Mouse (Mus musculus) gastrocnemius, postnatal 14 days (tissue): ENCODE data around the gene Tex30. TPM values are rescaled to one million over a fixed set of nuclear protein-coding genes. Genes with fewer than 3 reads are reported as not detected.
"Not testable (repeated sequence)": the region's sequence is repeated elsewhere in the genome, so short reads cannot be mapped to it uniquely, and the experiment has no call there.

Experiments used
- DNase-seq: peaks from one replicate; pipeline ENCODE4 v3.0.0; 2021; ENCODE audit warnings: mixed read lengths
- intact Hi-C: fragments of 180-260 bp; cut with DNase I; formaldehyde crosslinking; loops from one replicate; pipeline ENCODE4 v1.15.1; 2025; ENCODE audit warnings: low total_unique reads
- total RNA-seq, 2 experiments: library from RNA; stranded (reverse); gene quantifications; 2 replicates each; pipeline ENCODE4 v1.2.3; 2021

Gene Tex30
- total RNA-seq, 2 experiments from 2014 or later = 4.5 to 6.2 TPM

DNA sequence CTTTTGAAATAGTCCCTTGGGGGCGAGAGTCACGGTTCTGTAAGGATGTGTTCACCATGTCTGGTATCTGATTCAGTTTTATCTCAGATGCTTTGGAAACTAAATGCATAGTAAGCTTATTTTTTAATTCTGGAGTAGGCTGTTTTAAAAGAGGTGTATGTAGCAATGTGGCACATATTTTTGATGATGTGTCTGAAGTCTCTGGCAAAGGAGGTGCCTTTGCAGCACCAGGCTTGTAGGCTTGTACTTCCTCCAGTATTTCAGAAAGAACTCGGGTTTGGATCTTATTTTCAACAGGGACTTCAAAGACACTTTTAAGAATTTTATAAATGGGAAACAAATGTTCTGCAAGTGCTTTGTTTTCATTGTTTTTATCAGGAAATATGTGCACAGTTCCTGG lies 44.4 kb downstream of the Tex30 start:
- DNase-seq = no peak
- intact Hi-C loops = no loop called here

- no peak for DNase-seq
- intact Hi-C loops = loop anchor here (5.0 kb wide), 1 partner anchor 149 kb away; no protein-coding TSS in a partner anchor
These were observed 55.7 kb downstream of the Tex30 start for GRCm38 (mm10) chr1:44046556-44046955.

DNA sequence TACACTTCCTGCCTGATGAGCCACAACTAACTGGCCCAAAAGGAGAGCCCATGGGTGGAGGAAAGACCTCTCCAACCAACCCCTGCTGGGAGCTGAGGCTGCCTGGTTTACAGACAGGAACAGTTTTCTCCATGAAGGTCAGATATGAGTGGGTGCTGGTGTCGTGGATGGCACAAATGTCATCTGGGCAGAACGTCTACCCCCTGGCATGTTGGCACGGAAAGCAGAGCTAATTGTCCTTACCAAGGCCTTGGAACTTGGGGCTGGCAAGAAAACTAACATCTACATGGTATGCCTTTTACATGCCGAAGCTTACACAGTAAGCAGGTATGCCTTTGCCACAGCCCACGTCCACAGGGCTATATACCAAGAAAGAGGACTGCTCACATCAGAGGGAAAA lies 56.6 kb downstream of the Tex30 start:
- not testable (repeated sequence) for DNase-seq
- intact Hi-C loops = loop anchor here (5.0 kb wide), 1 partner anchor 148 kb away; no protein-coding TSS in a partner anchor

DNA sequence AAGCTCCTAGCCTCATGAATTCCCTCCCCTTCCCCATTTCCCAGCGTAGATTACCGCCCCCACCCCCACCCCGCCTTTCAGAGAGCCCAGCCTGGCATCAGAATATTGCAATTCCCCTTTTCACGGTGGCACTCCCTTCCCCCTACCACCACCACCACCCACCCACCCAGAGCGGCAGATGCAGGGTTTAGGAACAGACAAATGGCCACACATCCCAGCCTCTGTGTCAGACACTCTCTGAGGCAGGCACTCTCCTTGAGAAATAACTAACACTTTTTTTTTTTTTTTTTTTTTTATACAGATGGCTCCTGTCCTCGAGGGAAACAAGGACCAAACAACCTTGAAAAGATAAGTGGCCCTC lies 59.7 kb downstream of the Tex30 start:
- DNase-seq = no peak
- intact Hi-C loops = no loop called here

- intact Hi-C loops = no loop called here
- DNase-seq = peak; percentile 50
These were observed 60.3 kb downstream of the Tex30 start for GRCm38 (mm10) chr1:44041797-44042554.

Other genes with a start within 250 kb of the Tex30 start
- gene Tpp2, start 168.8 kb downstream of the Tex30 start, total RNA-seq = 10 to 100 TPM; 31.5 to 35.0 TPM
- 10 to 100 TPM; 53.9 to 62.2 TPM for gene Mettl21c, start 82.4 kb downstream of the Tex30 start, total RNA-seq
- not detected for gene Gm8251, start 40.5 kb downstream of the Tex30 start, total RNA-seq
- gene Kdelc1, start 16.4 kb upstream of the Tex30 start, total RNA-seq = 1 to 10 TPM; 9.1 to 9.3 TPM
- 1 to 10 TPM; 6.8 to 7.0 TPM for gene Bivm, start 16.5 kb upstream of the Tex30 start, total RNA-seq
- 10 to 100 TPM in 1 of 2 experiments, 1 to 10 TPM in 1; 9.8 to 16.6 TPM for gene Ercc5, start 45.3 kb upstream of the Tex30 start, total RNA-seq
- 1 to 10 TPM; 1.3 to 5.4 TPM for gene Mettl21e, start 116.5 kb upstream of the Tex30 start, total RNA-seq